Mouse (Mus musculus) retina, postnatal 7 days (tissue): Measurements from ENCODE around the gene Tcf7l2.

ENCODE experiments used
- DNase-seq: peaks from one replicate; pipeline ENCODE4 v3.0.0-alpha.2; 2012; ENCODE audit warnings: low read depth, low spot score

The Tcf7l2 gene

GRCm38 (mm10) chr19:55860009-55860743 is 118.6 kb downstream of the Tcf7l2 start:
- no peak for DNase-seq

- no peak for DNase-seq
These were observed 120.1 kb downstream of the Tcf7l2 start for GRCm38 (mm10) chr19:55861746-55862145.

- DNase-seq, result no peak
These were observed 120.9 kb downstream of the Tcf7l2 start for GRCm38 (mm10) chr19:55862559-55862958.

GRCm38 (mm10) chr19:55865049-55865448 is 123.4 kb downstream of the Tcf7l2 start:
- no peak for DNase-seq

- no peak for DNase-seq
These were observed 124.4 kb downstream of the Tcf7l2 start for GRCm38 (mm10) chr19:55865774-55866578.

GRCm38 (mm10) chr19:55867255-55867654 is 125.6 kb downstream of the Tcf7l2 start:
- no peak for DNase-seq

GRCm38 (mm10) chr19:55867905-55868304 is 126.3 kb downstream of the Tcf7l2 start:
- DNase-seq, result no peak

GRCm38 (mm10) chr19:55868597-55868996 is 127.0 kb downstream of the Tcf7l2 start:
- no peak for DNase-seq

- no peak for DNase-seq
These were observed 129.2 kb downstream of the Tcf7l2 start for GRCm38 (mm10) chr19:55870825-55871224.

- DNase-seq, result no peak
These were observed 129.9 kb downstream of the Tcf7l2 start for GRCm38 (mm10) chr19:55871496-55871895.

GRCm38 (mm10) chr19:55873221-55873620 is 131.6 kb downstream of the Tcf7l2 start:
- no peak for DNase-seq

GRCm38 (mm10) chr19:55876501-55876900 is 134.9 kb downstream of the Tcf7l2 start:
- no peak for DNase-seq

- peak; percentile 47 for DNase-seq
These were observed 135.8 kb downstream of the Tcf7l2 start for GRCm38 (mm10) chr19:55877404-55877915.

- DNase-seq, result no peak
These were observed 139.2 kb downstream of the Tcf7l2 start for GRCm38 (mm10) chr19:55880664-55881359.

GRCm38 (mm10) chr19:55886536-55886935 is 144.9 kb downstream of the Tcf7l2 start:
- no peak for DNase-seq

- no peak for DNase-seq
These were observed 150.1 kb downstream of the Tcf7l2 start for GRCm38 (mm10) chr19:55891692-55892183.

- DNase-seq, result no peak
These were observed 151.9 kb downstream of the Tcf7l2 start for GRCm38 (mm10) chr19:55893557-55893956.

GRCm38 (mm10) chr19:55894396-55894795 is 152.8 kb downstream of the Tcf7l2 start:
- DNase-seq, result no peak

- DNase-seq, result peak; percentile 45
These were observed 153.7 kb downstream of the Tcf7l2 start for GRCm38 (mm10) chr19:55895317-55895716.

GRCm38 (mm10) chr19:55895807-55896420 is 154.3 kb downstream of the Tcf7l2 start:
- no peak for DNase-seq

GRCm38 (mm10) chr19:55896629-55897028 is 155.0 kb downstream of the Tcf7l2 start:
- DNase-seq, result no peak
